In the genomic region with DNA sequence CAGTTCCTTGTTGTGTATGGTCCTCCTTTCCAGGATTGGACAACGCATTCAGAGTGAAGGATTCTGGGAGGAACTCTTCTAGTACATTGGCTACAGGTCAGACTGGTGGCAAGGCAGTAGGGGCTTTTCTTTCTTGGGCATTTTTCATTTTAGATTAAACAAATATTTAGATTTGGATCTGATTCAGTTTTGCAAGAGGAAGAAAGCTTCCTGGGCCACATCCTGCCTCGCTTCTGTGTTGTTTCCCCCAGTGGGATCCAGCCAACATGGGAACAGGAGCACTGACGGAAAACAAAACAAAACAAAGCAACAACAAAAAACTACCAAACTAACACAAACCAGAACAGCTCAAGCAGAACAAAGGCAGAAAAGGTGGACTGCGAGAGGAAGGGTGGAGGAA, we compare ENCODE assay signal across 20 mouse cellular contexts.
DNase-seq lines count a peak whose midpoint lies in the region; ATAC-seq and TF ChIP-seq lines count a peak whose summit lies in the region.
"Had no signal": no experiment of that assay in that cellular context is flagged by ENCODE, and none has a peak within 500 bp of the region (broad histone marks: within the 10 kb centered on the region; RNA-seq: fewer than 3 reads in every experiment).

No protein-coding gene starts in this region.

- no peaks in the 10 kb centered on the region for H3K9me3 ChIP-seq in intestine, embryonic 14.5 days (ENCODE audit: control insufficient read depth, low read length)
- H3K9me3 ChIP-seq in intestine, embryonic 15.5 days = no peaks in the 10 kb centered on the region
- no peaks in the 10 kb centered on the region for H3K9me3 ChIP-seq in lung, postnatal 0 days (ENCODE audit: low read length)
- no peaks in the 10 kb centered on the region for H3K9me3 ChIP-seq in midbrain, embryonic 14.5 days (ENCODE audit: control insufficient read depth, low read length)
- H3K9me3 ChIP-seq: embryonic facial prominence, embryonic 15.5 days; forebrain, embryonic 10.5 days; heart, embryonic 12.5 days; hindbrain, embryonic 10.5 days had no signal

- no peak overlapping the region for H3K4me3 ChIP-seq in intestine, embryonic 14.5 days (ENCODE audit: low read depth, low read length)
- no peak overlapping the region for H3K4me3 ChIP-seq in intestine, embryonic 15.5 days (replicated peaks)
- H3K4me3 ChIP-seq in lung, adult 2 months (replicated peaks; ENCODE audit: extremely low read depth, low read depth, low read length) = no peak overlapping the region
- no peak overlapping the region for H3K4me3 ChIP-seq in lung, postnatal 0 days (ENCODE audit: low read depth, low read length)
- H3K4me3 ChIP-seq in midbrain, embryonic 14.5 days (replicated peaks; ENCODE audit: low read depth, low read length) = no peak overlapping the region
- H3K4me3 ChIP-seq: embryonic facial prominence, embryonic 15.5 days; erythroblast, embryonic 14.5 days; forebrain, embryonic 10.5 days; gastrocnemius, adult 2 months; heart, embryonic 12.5 days; hindbrain, embryonic 10.5 days had no signal

- no peak for TF ChIP-seq CTCF in lung, adult 2 months (IDR thresholded peaks at IDR 0.05; ENCODE audit: insufficient read depth, low read length)
- no peak for TF ChIP-seq CTCF in lung, postnatal 0 days (IDR thresholded peaks at IDR 0.05)

- WGBS in intestine, embryonic 14.5 days = 70% methylated on average over 4 of the region's 4 CpGs
- 58% methylated on average over 4 of the region's 4 CpGs for WGBS in intestine, embryonic 15.5 days
- WGBS in lung, adult 2 months = 33% methylated on average over 4 of the region's 4 CpGs
- 45% methylated on average over 4 of the region's 4 CpGs for WGBS in lung, postnatal 0 days
- WGBS in midbrain, embryonic 14.5 days = 84% methylated on average over 4 of the region's 4 CpGs

- DNase-seq in intestine, embryonic 14.5 days (ENCODE audit: low spot score) = no peak
- DNase-seq in lung, adult 18-20 months = peak; percentile 5 to 40
- no peak for DNase-seq in lung, adult 2 months
- DNase-seq in lung, postnatal 0 days (ENCODE audit: low spot score) = peak; percentile 31
- DNase-seq in lung, postnatal 36 days = peak; percentile 58
- no peak for DNase-seq in adrenal gland, adult 2 months
- DNase-seq in midbrain, embryonic 14.5 days = no peak
- DNase-seq: adrenal gland, postnatal 14 days; cerebellum, adult 11-12 months; cerebellum, adult 9-10 months; cerebellum, postnatal 25 days; gastrocnemius, adult 2 months; gastrocnemius, postnatal 25 days had no signal

- no peak for ATAC-seq in intestine, embryonic 14.5 days (replicated peaks; ENCODE audit: low FRiP score, low TSS enrichment, low read depth)
- no peak for ATAC-seq in intestine, embryonic 15.5 days
- ATAC-seq in lung, postnatal 0 days = no peak
- ATAC-seq in midbrain, embryonic 14.5 days (ENCODE audit: low FRiP score, low TSS enrichment) = no peak
- ATAC-seq: forebrain, embryonic 14.5 days had no signal

- no peaks in the 10 kb centered on the region for H3K27me3 ChIP-seq in intestine, embryonic 14.5 days (replicated peaks; ENCODE audit: control insufficient read depth, insufficient read depth, low read length)
- H3K27me3 ChIP-seq in intestine, embryonic 15.5 days (replicated peaks) = no peaks in the 10 kb centered on the region
- no peaks in the 10 kb centered on the region for H3K27me3 ChIP-seq in lung, postnatal 0 days (replicated peaks; ENCODE audit: insufficient read depth, low read length)
- H3K27me3 ChIP-seq in midbrain, embryonic 14.5 days (ENCODE audit: control insufficient read depth, insufficient read depth, low read length) = no peaks in the 10 kb centered on the region; the same call in 1 of the 2 replicates
- H3K27me3 ChIP-seq: embryonic facial prominence, embryonic 15.5 days; heart, embryonic 12.5 days had no signal

- peaks cover 5% of the 10 kb centered on the region; the same call in 1 of the 2 replicates for H3K4me1 ChIP-seq in intestine, embryonic 14.5 days (replicated peaks; ENCODE audit: control insufficient read depth, insufficient read depth, low read length)
- no peaks in the 10 kb centered on the region for H3K4me1 ChIP-seq in intestine, embryonic 15.5 days (replicated peaks)
- peaks cover 8% of the 10 kb centered on the region for H3K4me1 ChIP-seq in lung, adult 2 months (ENCODE audit: control insufficient read depth, insufficient read depth, low read length)
- no peaks in the 10 kb centered on the region for H3K4me1 ChIP-seq in lung, postnatal 0 days (ENCODE audit: insufficient read depth, low read depth, low read length)
- H3K4me1 ChIP-seq in midbrain, embryonic 14.5 days (ENCODE audit: control insufficient read depth, insufficient read depth, low read length) = peaks cover 6% of the 10 kb centered on the region; the same call in 1 of the 2 replicates

- H3K27ac ChIP-seq in intestine, embryonic 14.5 days (ENCODE audit: low read depth) = 0 out of 2 replicates have a peak overlapping the region, but pooled peaks have one; percentile 27
- H3K27ac ChIP-seq in intestine, embryonic 15.5 days = no peak overlapping the region
- no peak overlapping the region for H3K27ac ChIP-seq in lung, postnatal 0 days (ENCODE audit: low read length)
- no peak overlapping the region for H3K27ac ChIP-seq in midbrain, embryonic 14.5 days (replicated peaks; ENCODE audit: low read depth, low read length)
- H3K27ac ChIP-seq: embryonic facial prominence, embryonic 15.5 days; forebrain, embryonic 10.5 days; gastrocnemius, adult 2 months; hindbrain, embryonic 10.5 days had no signal

- no peak overlapping the region for H3K4me2 ChIP-seq in intestine, embryonic 14.5 days (ENCODE audit: low read length)
- no peak overlapping the region for H3K4me2 ChIP-seq in intestine, embryonic 15.5 days (replicated peaks)
- H3K4me2 ChIP-seq in lung, postnatal 0 days (replicated peaks; ENCODE audit: low read depth, low read length) = no peak overlapping the region
- no peak overlapping the region for H3K4me2 ChIP-seq in midbrain, embryonic 14.5 days (ENCODE audit: low read length)
- H3K4me2 ChIP-seq: embryonic facial prominence, embryonic 15.5 days; heart, embryonic 12.5 days had no signal

- peak; percentile 65 for TF ChIP-seq EP300 in lung, postnatal 0 days (IDR thresholded peaks at IDR 0.05)

- no peaks in the 10 kb centered on the region for H3K36me3 ChIP-seq in intestine, embryonic 14.5 days (ENCODE audit: control insufficient read depth, insufficient read depth, low read length)
- H3K36me3 ChIP-seq in intestine, embryonic 15.5 days = no peaks in the 10 kb centered on the region
- no peaks in the 10 kb centered on the region for H3K36me3 ChIP-seq in lung, postnatal 0 days (ENCODE audit: insufficient read depth, low read length)
- H3K36me3 ChIP-seq in midbrain, embryonic 14.5 days (ENCODE audit: control insufficient read depth, insufficient read depth, low read length) = no peaks in the 10 kb centered on the region
- H3K36me3 ChIP-seq: embryonic facial prominence, embryonic 15.5 days; forebrain, embryonic 10.5 days; heart, embryonic 12.5 days; hindbrain, embryonic 10.5 days had no signal

- no peak for TF ChIP-seq POLR2A in lung, adult 2 months (IDR thresholded peaks at IDR 0.05; ENCODE audit: borderline replicate concordance, extremely low read depth, low read depth, low read length)

- H3K9ac ChIP-seq in intestine, embryonic 14.5 days (ENCODE audit: low read length) = no peak overlapping the region
- no peak overlapping the region for H3K9ac ChIP-seq in intestine, embryonic 15.5 days
- no peak overlapping the region for H3K9ac ChIP-seq in lung, postnatal 0 days (replicated peaks; ENCODE audit: low read depth)
- no peak overlapping the region for H3K9ac ChIP-seq in midbrain, embryonic 14.5 days (replicated peaks; ENCODE audit: low read length)
- H3K9ac ChIP-seq: embryonic facial prominence, embryonic 15.5 days; heart, embryonic 12.5 days had no signal

Comparison
In these comparisons a context has a peak if more than half of its experiments do, and no peak if none do; other contexts are left out.
1. DNase-seq: peak in lung, adult 18-20 months (2 of 2), lung, postnatal 0 days (single experiment) and lung, postnatal 36 days (single experiment); none in intestine, embryonic 14.5 days (single experiment), lung, adult 2 months (single experiment), adrenal gland, adult 2 months (single experiment) and midbrain, embryonic 14.5 days (single experiment).